Mouse (Mus musculus): ENCODE measurements around the gene Lrrc43. TPM values are rescaled to one million over a fixed set of nuclear protein-coding genes. Genes with fewer than 3 reads are reported as not detected.
A peak's percentile ranks its signal among the peaks of the same experiment; 100 is the strongest.
"Not testable (repeated sequence)": the region's sequence is repeated elsewhere in the genome, so short reads cannot be mapped to it uniquely, and the experiment has no call there.

Lrrc43 gene
- polyA plus RNA-seq, 1 experiment from 2014 or later: not detected

DNA sequence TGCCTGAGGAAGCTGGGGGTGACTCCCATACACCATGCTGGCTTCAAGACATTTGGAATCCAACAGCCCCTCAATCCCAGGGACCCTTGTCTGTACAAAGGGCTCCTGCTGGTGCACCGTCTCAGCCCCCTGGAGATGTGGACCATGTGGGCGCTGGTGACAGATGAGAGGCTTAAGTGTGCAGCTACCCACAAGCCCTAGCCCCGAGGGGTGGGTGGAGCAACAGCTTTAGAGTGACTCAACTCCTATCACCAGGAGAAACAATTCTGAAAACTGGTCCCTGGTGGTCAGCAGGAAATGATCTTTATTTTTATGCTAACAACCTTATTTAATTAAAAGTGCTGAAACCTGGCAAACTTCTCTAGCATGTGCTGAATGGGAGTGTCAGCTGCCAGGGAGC, 22.3 kb downstream of the Lrrc43 start:
- H3K9me3 ChIP-seq (ENCODE audit: low read length); H3K27ac ChIP-seq (ENCODE audit: low read length); H3K4me2 ChIP-seq (replicated peaks; ENCODE audit: low read depth, low read length); H3K9ac ChIP-seq (replicated peaks; ENCODE audit: low read length); ATAC-seq (ENCODE audit: low FRiP score, low TSS enrichment); H3K4me3 ChIP-seq (ENCODE audit: low read length): not testable (repeated sequence)
- H3K4me1 ChIP-seq (ENCODE audit: insufficient read depth, low read length): peaks cover 10% of the 10 kb centered on the region; the same call in 1 of the 2 replicates
- peaks cover 24% of the 10 kb centered on the region for H3K27me3 ChIP-seq (ENCODE audit: insufficient read depth, low read length)
- peaks cover 17% of the 10 kb centered on the region for H3K36me3 ChIP-seq (ENCODE audit: insufficient read depth, low read length)
- WGBS: 81% methylated on average over 3 of the region's 3 CpGs

DNA sequence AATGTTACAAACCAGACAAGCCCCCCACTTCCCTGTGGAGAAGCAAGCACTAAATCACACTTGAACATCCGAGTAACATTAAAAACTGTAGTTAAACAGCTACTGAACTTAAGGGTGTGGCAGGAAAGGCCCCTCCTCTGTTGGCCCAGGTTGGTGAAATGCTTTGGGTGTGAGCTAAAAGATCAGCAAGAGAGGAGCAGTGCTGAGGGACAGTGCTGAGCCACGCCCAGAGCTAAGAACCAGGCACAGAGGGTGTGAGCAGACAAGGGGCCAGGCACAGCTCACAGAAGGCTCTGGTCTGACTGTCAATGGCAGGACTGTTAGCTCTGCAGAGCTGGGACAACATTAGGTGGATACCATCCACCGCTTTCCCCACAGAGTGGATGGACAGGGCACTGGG, 23.0 kb downstream of the Lrrc43 start:
- Histone ChIP-seq H3K4me1 (ENCODE audit: insufficient read depth, low read length) (peaks cover 10% of the 10 kb centered on the region; the same call in 1 of the 2 replicates), H3K36me3 (ENCODE audit: insufficient read depth, low read length) (peaks cover 23% of the 10 kb centered on the region), H3K9ac (replicated peaks; ENCODE audit: low read length) (no peak overlapping the region), H3K4me3 (ENCODE audit: low read length) (no peak overlapping the region), H3K4me2 (replicated peaks; ENCODE audit: low read depth, low read length) (no peak overlapping the region), H3K27ac (ENCODE audit: low read length) (no peak overlapping the region), H3K27me3 (ENCODE audit: insufficient read depth, low read length) (peaks cover 18% of the 10 kb centered on the region), H3K9me3 (ENCODE audit: low read length) (no peaks in the 10 kb centered on the region)
- ATAC-seq (ENCODE audit: low FRiP score, low TSS enrichment): no peak
- 68% methylated on average over 3 of the region's 3 CpGs for WGBS

DNA sequence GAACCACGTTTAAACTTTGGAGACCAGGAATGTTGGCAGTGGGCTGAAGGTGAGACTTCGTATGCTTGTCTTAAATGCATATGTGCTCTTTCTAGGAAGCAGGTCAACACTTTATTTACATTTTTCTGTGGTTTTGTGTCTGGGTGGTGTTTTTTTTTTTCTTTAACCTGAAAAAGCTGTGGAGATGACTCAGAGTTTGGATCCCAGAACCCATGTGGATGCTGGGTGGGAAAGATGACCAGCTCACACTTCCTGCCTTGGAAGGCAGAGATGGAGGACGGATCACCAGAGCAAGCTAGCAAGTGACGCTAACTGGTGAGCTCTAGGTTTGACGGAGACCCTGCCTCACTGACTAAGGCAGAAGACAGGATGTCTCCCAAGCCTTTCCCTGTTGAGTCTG, 25.8 kb downstream of the Lrrc43 start:
- Histone ChIP-seq H3K36me3 (ENCODE audit: insufficient read depth, low read length) (peaks cover 33% of the 10 kb centered on the region), H3K4me2 (replicated peaks; ENCODE audit: low read depth, low read length) (no peak overlapping the region), H3K9ac (replicated peaks; ENCODE audit: low read length) (no peak overlapping the region), H3K27me3 (ENCODE audit: insufficient read depth, low read length) (0 out of 2 replicates have a peak, but pooled peaks cover 2% of the 10 kb centered on the region), H3K9me3 (ENCODE audit: low read length) (no peaks in the 10 kb centered on the region), H3K4me1 (ENCODE audit: insufficient read depth, low read length) (no peaks in the 10 kb centered on the region), H3K4me3 (ENCODE audit: low read length) (no peak overlapping the region), H3K27ac (ENCODE audit: low read length) (no peak overlapping the region)
- ATAC-seq (ENCODE audit: low FRiP score, low TSS enrichment): no peak
- 90% methylated on average over 5 of the region's 5 CpGs for WGBS

DNA sequence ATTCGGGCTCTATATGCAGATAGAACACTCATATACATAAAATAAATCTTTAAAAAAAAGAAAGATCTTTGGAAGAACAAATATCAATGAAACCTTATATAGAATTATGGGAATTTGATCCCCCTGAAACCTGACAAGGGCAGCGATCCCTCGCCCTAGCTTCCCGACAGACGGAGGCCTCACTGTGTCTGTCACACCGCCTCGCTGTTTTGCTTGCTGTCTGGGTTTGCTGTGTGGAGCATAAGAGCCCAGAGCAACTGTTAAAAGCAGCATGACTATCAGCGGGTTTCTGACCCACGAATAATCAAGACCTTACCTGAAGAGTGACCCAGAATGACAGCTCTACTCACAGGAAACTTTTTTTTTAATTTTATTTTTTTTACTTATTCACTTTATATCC, 31.6 kb downstream of the Lrrc43 start:
- H3K4me3 ChIP-seq (ENCODE audit: low read length): no peak overlapping the region

DNA sequence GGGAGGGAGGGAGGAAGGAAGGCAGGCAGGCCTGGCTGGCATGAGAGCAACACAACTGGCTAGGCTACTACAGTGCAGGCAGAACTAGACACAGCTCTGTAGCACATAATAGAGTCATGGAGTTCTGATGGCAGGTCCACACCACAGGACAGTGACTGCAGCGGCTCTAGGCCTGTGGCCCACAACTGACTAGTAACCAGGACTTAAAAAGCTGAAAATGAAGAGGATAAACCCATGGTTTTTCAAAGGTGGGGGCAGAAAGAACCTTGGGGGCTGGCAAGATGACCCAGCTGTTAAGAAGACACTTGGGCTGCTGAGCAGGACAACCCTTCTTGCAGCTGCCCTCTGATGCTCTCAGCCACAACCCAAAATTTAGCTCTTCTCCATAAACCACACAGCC, 32.5 kb downstream of the Lrrc43 start:
- Histone ChIP-seq H3K27ac (ENCODE audit: low read length) (no peak overlapping the region), H3K4me1 (ENCODE audit: insufficient read depth, low read length) (peaks cover 16% of the 10 kb centered on the region)

More for the DNA sequence above, 31.6 kb downstream of the Lrrc43 start:
- Histone ChIP-seq H3K9ac (replicated peaks; ENCODE audit: low read length) (no peak overlapping the region), H3K27ac (ENCODE audit: low read length) (no peak overlapping the region), H3K4me2 (replicated peaks; ENCODE audit: low read depth, low read length) (no peak overlapping the region), H3K9me3 (ENCODE audit: low read length) (no peaks in the 10 kb centered on the region), H3K36me3 (ENCODE audit: insufficient read depth, low read length) (peaks cover 23% of the 10 kb centered on the region), H3K27me3 (ENCODE audit: insufficient read depth, low read length) (no peaks in the 10 kb centered on the region), H3K4me1 (ENCODE audit: insufficient read depth, low read length) (peaks cover 16% of the 10 kb centered on the region)
- 65% methylated on average over 9 of the region's 9 CpGs for WGBS
- no peak for ATAC-seq (ENCODE audit: low FRiP score, low TSS enrichment)

DNA sequence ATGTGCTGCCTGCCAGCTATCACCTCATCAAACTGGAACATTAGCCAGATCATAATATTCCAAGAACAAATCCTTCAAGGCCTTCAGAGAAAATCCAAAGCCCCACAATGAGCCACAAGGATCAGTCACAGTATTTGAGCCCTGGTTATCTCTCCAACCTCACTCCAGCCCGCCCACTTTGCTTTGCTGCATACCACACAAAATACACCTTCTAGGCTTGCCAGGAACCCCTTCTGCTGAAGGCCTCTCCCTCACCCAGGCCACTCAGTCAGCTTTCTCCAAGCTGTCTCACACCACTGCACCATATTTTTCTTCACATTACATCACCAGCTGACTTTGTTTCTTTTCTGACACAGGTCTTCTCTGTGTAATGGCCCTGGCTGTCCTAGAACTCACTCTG, 33.1 kb downstream of the Lrrc43 start:
- H3K9ac ChIP-seq (replicated peaks; ENCODE audit: low read length): no peak overlapping the region
- ATAC-seq (ENCODE audit: low FRiP score, low TSS enrichment): no peak
- H3K27me3 ChIP-seq (ENCODE audit: insufficient read depth, low read length): no peaks in the 10 kb centered on the region
- 81% methylated on average over 1 of the region's 1 CpGs for WGBS
- H3K9me3 ChIP-seq (ENCODE audit: low read length): no peaks in the 10 kb centered on the region
- peaks cover 16% of the 10 kb centered on the region for H3K4me1 ChIP-seq (ENCODE audit: insufficient read depth, low read length)
- no peak overlapping the region for H3K27ac ChIP-seq (ENCODE audit: low read length)
- no peak overlapping the region for H3K4me2 ChIP-seq (replicated peaks; ENCODE audit: low read depth, low read length)
- H3K36me3 ChIP-seq (ENCODE audit: insufficient read depth, low read length): peaks cover 9% of the 10 kb centered on the region; the same call in 1 of the 2 replicates
- H3K4me3 ChIP-seq (ENCODE audit: low read length): no peak overlapping the region

More for the DNA sequence above, 32.5 kb downstream of the Lrrc43 start:
- H3K36me3 ChIP-seq (ENCODE audit: insufficient read depth, low read length): peaks cover 14% of the 10 kb centered on the region; the same call in 1 of the 2 replicates
- no peaks in the 10 kb centered on the region for H3K27me3 ChIP-seq (ENCODE audit: insufficient read depth, low read length)
- WGBS: 91% methylated on average over 1 of the region's 1 CpGs
- ATAC-seq (ENCODE audit: low FRiP score, low TSS enrichment): no peak
- no peaks in the 10 kb centered on the region for H3K9me3 ChIP-seq (ENCODE audit: low read length)
- H3K4me3 ChIP-seq (ENCODE audit: low read length): no peak overlapping the region
- no peak overlapping the region for H3K9ac ChIP-seq (replicated peaks; ENCODE audit: low read length)
- no peak overlapping the region for H3K4me2 ChIP-seq (replicated peaks; ENCODE audit: low read depth, low read length)

DNA sequence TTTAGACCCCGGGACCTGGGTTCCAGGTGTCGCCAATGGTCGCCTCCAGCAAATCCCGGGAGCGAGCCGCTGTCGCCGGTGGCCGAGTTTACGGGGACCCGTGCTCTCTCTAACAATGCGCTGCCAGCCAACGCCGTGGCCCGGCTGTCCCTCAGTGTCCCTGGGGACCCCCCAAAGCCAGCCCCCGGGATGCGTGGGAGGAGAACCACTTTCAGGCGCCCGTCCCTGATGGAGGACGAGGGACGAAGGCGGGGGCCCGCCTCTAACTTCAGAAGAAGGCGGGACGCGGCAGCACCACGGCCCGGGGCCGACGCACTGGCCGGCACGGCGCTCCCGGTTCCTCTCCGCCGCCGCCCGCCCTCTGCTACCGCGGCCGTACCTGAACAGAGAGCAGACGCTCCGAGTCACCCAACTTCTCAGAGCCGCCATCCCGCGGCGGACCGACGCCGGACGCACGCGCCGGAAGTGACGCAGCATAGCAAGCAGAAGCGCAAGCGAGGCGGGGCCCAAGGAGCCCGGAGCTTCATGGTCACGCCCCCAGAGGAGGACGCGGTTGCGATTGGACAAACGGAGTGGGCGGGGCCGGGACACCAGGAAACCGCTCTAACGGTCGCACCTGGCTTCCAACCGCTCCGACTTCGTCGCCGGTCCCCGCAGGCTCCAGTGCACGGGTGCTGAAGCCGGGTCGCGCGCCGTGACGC, 34.7 kb downstream of the Lrrc43 start, which contains the start of gene Diablo:
Diablo (minus strand) TSS at position 485 of the 701 bp plus-strand sequence.
- Histone ChIP-seq H3K4me1 (ENCODE audit: insufficient read depth, low read length) (peaks cover 16% of the 10 kb centered on the region), H3K9me3 (ENCODE audit: low read length) (no peaks in the 10 kb centered on the region), H3K4me2 (replicated peaks; ENCODE audit: low read depth, low read length) (peak within 1 kb of the TSS; percentile 90), H3K9ac (replicated peaks; ENCODE audit: low read length) (peak within 1 kb of the TSS; percentile 88), H3K27ac (ENCODE audit: low read length) (0 out of 2 replicates have a peak within 1 kb of the TSS, but pooled peaks have one; percentile 31), H3K4me3 (ENCODE audit: low read length) (peak within 1 kb of the TSS; percentile 86), H3K27me3 (ENCODE audit: insufficient read depth, low read length) (no peaks in the 10 kb centered on the region), H3K36me3 (ENCODE audit: insufficient read depth, low read length) (no peaks in the 10 kb centered on the region)
- peak; percentile 98 for ATAC-seq (ENCODE audit: low FRiP score, low TSS enrichment)
- WGBS: under 1% methylated on average over 82 of the region's 82 CpGs

DNA sequence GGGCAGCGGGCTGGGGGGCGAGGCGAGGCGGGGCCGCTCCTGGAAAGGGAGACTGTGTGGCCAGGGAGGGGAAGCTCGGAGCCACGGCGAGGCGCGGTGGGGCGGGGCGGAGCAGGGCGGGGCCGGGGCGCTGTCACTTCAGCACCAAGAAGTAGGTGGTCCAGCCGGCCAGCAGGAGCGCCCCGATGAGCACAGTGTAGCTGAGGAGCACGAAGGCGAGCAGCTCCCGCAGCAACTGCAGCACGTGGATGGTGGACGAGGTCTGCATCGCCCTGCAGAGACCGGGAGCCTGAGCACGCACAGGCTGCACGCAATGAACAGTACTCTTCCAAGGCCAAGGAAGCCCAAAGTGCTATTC, 35.3 kb downstream of the Lrrc43 start:
- Histone ChIP-seq H3K36me3 (ENCODE audit: insufficient read depth, low read length) (peaks cover 2% of the 10 kb centered on the region), H3K4me1 (ENCODE audit: insufficient read depth, low read length) (peaks cover 16% of the 10 kb centered on the region), H3K27me3 (ENCODE audit: insufficient read depth, low read length) (no peaks in the 10 kb centered on the region), H3K4me3 (ENCODE audit: low read length) (peak overlapping the region; percentile 86), H3K27ac (ENCODE audit: low read length) (no peak overlapping the region), H3K4me2 (replicated peaks; ENCODE audit: low read depth, low read length) (peak overlapping the region; percentile 54), H3K9me3 (ENCODE audit: low read length) (no peaks in the 10 kb centered on the region), H3K9ac (replicated peaks; ENCODE audit: low read length) (0 out of 2 replicates have a peak overlapping the region, but pooled peaks have one; percentile 28)
- WGBS: under 1% methylated on average over 26 of the region's 27 CpGs
- ATAC-seq (ENCODE audit: low FRiP score, low TSS enrichment): peak; percentile 98

DNA sequence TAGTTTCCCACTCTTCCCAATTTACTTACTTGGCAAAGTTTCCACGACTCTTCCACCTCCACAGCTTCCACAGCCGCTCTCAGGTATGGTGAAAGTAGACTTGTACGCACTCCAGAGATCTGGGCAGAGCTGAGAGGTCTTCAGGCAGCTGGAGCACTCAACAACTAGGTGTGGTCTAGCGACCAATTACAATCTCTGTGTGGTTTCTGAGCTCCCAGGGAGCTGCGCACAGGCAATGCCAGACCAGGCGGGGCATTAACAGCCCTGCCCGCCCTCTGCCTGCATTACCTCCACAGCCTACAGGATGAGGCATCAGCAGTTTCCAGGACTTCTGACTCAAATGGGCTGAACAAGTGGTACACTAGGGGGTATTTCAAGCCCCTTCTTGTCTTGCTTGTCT, 36.2 kb downstream of the Lrrc43 start, which contains the start of gene Gm49027:
Gm49027 (minus strand) TSS at position 208 of the 400 bp plus-strand sequence.
- H3K27me3 ChIP-seq (ENCODE audit: insufficient read depth, low read length): no peaks in the 10 kb centered on the region
- peaks cover 16% of the 10 kb centered on the region for H3K4me1 ChIP-seq (ENCODE audit: insufficient read depth, low read length)
- 83% methylated on average over 7 of the region's 7 CpGs for WGBS
- no peak within 1 kb of the TSS for H3K27ac ChIP-seq (ENCODE audit: low read length)
- peak within 1 kb of the TSS; percentile 54 for H3K4me2 ChIP-seq (replicated peaks; ENCODE audit: low read depth, low read length)
- H3K9ac ChIP-seq (replicated peaks; ENCODE audit: low read length): no peak within 1 kb of the TSS
- H3K9me3 ChIP-seq (ENCODE audit: low read length): no peaks in the 10 kb centered on the region
- ATAC-seq (ENCODE audit: low FRiP score, low TSS enrichment): no peak
- H3K36me3 ChIP-seq (ENCODE audit: insufficient read depth, low read length): peaks cover 9% of the 10 kb centered on the region
- peak within 1 kb of the TSS; percentile 86 for H3K4me3 ChIP-seq (ENCODE audit: low read length)

DNA sequence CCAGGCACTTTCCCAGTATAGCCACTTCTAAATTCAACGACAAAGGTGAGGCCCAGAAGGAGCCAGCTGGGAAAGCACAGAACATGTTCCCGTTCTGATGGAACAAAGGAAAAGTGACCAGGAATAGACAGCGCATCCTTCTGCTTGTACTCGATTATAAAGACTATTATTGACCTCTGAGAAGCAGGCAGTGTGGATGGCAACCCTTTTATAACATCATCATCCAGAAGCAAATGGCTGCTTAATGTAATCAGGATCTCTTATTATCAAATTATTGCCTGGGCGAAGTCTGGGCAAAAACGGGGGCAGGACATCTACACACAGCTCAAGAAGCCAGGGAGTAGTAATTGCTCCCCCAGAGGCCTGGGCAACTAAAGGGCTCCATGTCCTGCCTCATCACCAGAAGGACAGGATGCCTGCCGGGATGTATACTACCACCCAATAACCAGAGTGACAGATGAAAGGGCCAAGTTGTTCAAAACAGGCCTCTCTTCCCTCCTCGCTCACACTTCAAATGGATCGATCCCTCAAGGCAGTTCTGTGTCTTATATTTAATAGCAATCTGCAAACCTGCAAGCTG, 36.9 kb downstream of the Lrrc43 start:
- no peak for ATAC-seq (ENCODE audit: low FRiP score, low TSS enrichment)
- WGBS: 91% methylated on average over 9 of the region's 9 CpGs
- Histone ChIP-seq H3K9ac (replicated peaks; ENCODE audit: low read length) (no peak overlapping the region), H3K27ac (ENCODE audit: low read length) (no peak overlapping the region), H3K4me1 (ENCODE audit: insufficient read depth, low read length) (peaks cover 16% of the 10 kb centered on the region), H3K9me3 (ENCODE audit: low read length) (no peaks in the 10 kb centered on the region), H3K4me3 (ENCODE audit: low read length) (no peak overlapping the region), H3K4me2 (replicated peaks; ENCODE audit: low read depth, low read length) (no peak overlapping the region), H3K27me3 (ENCODE audit: insufficient read depth, low read length) (no peaks in the 10 kb centered on the region), H3K36me3 (ENCODE audit: insufficient read depth, low read length) (peaks cover 16% of the 10 kb centered on the region)

Data from kidney, embryonic 16.5 days (tissue).